Mouse (Mus musculus) adrenal gland, postnatal 14 days (tissue): ENCODE measurements at regions not wholly inside any gene's neighbourhood (a gene's known extent, or its start where the extent isn't known, plus 50 kb on each side); places are given as distances from the start of the nearest gene placed in this dataset.
"Not testable (repeated sequence)": the region's sequence is repeated elsewhere in the genome, so short reads cannot be mapped to it uniquely, and the experiment has no call there.

Experiments used
- DNase-seq: peaks from one replicate; pipeline ENCODE4 v3.0.0; 2021; ENCODE audit warnings: mixed read lengths

- peak; percentile 33 for DNase-seq
Observed at GRCm38 (mm10) chr12:69524337-69525035, 58.3 kb downstream of the Vcpkmt start.

DNA sequence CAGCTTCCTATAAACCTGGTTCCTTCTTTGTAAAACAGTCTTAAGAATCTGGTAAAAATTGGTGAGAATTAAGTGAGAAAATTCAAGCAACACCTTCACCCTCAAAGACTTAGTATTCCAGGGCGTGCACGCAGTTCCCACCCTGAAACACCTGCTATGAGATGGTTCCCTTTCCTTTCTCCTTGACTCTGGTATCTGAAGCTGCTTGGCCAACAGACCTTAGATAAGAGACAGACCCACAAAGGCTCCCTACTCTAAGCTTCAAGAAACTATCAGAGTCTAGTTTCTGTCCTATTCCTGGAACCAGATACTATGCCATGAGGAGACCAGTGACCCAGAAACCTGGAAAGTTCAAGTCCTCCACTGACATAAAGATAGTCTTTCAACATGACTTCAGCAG lies 63.0 kb downstream of the Vcpkmt start:
- no peak for DNase-seq

DNA sequence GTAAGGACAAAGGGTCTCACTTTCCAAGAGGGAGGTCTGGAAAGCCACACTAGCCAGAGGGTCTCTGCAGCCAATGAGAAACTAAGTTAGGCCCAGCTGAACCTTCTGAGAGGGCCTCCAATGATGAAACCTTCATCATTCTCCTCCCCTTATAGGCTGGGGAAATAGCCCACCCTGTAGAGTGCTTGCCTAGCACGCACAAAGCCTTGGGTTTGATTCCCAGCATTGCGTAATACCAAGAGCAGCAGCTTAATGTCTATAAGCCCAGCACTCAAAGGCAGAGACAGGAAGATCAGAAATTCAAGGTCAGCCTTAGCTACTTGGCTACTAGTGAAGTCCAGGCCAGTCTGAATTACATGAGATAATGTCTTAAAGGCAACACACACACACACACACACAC lies 63.8 kb downstream of the Vcpkmt start:
- no peak for DNase-seq

GRCm38 (mm10) chr12:69517616-69518015 lies 65.2 kb downstream of the Vcpkmt start:
- no peak for DNase-seq

DNA sequence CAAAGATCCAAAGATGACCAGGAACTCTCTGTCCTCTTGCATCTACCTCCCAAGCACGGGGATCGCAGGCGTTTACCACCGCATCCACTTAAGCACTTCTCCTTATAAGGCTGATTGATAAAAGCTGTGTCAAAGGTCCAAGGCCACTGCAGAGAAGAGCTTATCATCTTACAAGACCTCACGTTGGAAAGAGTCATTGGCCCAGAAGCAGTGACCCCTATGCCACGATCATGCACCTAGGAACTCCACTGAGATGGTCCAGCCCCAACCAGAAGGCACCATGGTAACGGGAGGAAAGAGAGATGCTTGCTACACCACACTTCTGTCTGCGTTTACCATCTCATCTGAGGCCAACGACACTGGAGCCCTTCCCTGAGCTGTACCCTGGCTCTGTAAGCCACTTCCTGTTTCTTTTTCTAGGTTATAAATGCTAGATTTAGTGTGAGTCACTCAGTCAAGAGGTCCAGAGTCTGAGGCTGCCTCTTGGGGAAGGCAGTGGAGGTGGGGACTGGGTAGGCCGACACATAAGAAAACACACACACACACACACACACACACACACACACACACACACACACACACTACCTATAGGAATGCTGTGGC lies 66.4 kb downstream of the Vcpkmt start:
- no peak for DNase-seq

- no peak for DNase-seq
Observed at GRCm38 (mm10) chr12:69515850-69516249, 67.0 kb downstream of the Vcpkmt start.

DNA sequence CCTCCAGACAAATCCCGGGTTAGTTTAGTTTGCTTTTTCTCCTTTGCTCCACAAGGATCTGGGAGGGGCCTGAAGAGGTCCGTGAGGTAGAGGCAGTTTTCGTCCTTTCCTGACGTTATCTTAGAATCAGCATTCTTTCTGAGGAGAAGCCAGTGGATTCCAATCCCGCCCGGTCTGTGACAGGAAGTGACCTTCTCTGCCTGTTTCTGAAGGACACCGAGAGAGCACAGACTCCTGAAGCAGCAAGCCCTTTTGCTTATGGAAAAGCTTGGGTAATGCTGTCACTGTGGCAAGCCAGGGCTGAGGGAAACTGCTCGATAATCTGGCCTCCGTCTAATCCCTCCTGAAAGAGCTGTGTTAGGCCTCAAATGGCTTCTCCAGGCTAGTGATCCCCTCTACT lies 67.7 kb downstream of the Vcpkmt start:
- peak; percentile 35 for DNase-seq

- DNase-seq, result peak; percentile 55
Observed at GRCm38 (mm10) chr12:69513166-69513565, 69.7 kb downstream of the Vcpkmt start.

DNA sequence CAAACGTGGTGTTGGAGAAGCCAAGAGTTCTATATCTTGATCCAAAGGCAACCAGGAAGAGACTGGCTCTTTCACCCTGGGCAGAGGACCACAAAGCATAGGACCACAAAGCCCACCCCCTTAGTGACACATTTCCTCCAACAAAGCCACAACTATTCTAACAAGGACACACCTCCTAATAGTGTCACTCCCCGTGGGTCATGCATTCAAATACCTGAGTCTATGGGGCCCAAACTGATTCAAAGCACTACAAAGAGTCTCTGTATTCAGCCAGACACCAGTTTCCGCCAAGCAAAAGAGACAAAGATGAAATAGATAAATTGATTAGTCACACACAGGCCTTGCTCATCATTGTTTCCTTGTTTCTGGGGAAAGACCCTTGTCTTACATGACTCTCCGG lies 72.1 kb downstream of the Vcpkmt start:
- DNase-seq, result no peak

GRCm38 (mm10) chr12:69509180-69509579 lies 73.6 kb downstream of the Vcpkmt start:
- not testable (repeated sequence) for DNase-seq

GRCm38 (mm10) chr12:69507906-69508305 lies 74.9 kb downstream of the Vcpkmt start:
- DNase-seq, result no peak

DNA sequence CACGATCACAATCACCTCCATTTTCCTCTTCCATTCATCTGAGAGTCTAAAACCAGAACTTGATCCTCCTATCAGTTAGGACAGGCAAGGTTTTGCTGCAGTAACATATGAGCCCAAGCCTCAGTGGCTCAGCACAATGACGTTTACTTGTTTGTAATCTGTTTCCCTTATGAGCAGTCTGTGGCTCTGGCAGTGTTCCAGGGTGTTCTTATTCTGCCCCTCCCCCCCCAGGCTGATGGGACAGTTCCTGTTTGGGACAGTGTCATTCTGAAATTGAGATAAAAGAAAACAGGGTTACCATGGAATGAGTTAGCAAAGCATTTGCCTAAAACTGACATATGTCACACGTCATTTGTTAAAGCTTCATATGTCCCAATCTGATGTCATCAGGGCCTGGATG lies 75.5 kb downstream of the Vcpkmt start:
- no peak for DNase-seq

DNA sequence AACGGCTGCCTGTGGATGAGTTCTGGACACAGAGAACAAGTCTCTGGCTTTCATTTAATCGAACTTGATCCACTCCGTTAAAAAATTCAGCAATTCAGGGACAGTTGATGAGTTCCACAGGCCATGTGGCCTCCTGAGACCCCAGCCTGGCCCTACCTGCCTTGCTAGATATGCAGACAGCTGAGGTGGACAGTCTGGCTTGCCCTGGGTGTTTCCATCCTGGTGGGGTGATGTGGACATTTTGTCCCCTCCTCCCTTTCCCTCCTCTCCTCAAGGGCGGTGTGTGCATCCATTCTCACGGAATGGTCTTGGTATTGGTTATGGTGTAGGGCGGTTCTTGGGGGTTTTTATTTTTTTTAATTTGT lies 80.1 kb downstream of the Vcpkmt start:
- no peak for DNase-seq

- peak; percentile 90 for DNase-seq
Observed at GRCm38 (mm10) chr12:69501783-69502705, 80.8 kb downstream of the Vcpkmt start.

DNA sequence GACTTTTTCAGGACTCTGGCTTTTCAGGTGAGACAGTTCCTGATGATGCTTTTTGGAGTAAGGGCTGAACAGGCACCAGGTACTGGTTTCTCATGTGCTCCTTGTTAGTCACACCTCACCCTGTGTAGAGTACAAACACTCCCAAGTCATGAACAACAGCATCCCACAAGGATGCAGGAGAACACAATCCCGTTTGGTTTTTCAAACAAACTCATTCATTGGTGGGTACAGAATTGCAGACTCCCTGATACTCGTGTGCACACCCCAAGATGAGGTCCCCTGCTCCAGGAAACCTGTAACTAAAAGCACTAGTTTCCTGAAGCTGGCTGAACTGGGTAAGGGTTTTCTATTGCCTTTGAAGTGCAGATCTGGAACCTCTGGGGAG lies 81.5 kb downstream of the Vcpkmt start:
- no peak for DNase-seq

- peak; percentile 48 for DNase-seq
Observed at GRCm38 (mm10) chr12:69500600-69501345, 82.1 kb downstream of the Vcpkmt start.

GRCm38 (mm10) chr12:69497121-69497520 lies 85.7 kb downstream of the Vcpkmt start:
- peak; percentile 66 for DNase-seq

GRCm38 (mm10) chr12:69496341-69496904 lies 86.4 kb downstream of the Vcpkmt start:
- DNase-seq, result no peak

DNA sequence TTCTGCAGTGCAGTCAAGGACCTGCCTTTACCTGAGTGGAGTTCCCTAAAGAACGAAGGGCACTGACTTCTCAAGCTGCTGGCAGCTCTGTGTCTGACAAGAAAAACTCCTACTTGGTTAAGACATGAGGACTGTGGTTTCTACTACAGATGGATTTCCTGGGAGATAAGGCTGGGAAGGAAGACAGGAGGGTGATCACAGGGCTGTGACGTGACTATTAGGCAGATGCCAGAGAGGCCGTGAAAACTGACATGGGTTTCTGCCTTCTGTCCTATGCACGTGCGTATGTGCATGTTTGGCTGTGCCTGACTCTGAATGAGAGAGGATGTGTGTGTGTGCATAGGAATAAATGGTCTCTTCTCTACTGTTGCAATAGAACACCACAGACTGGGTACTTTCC lies 87.1 kb downstream of the Vcpkmt start:
- DNase-seq, result no peak

DNA sequence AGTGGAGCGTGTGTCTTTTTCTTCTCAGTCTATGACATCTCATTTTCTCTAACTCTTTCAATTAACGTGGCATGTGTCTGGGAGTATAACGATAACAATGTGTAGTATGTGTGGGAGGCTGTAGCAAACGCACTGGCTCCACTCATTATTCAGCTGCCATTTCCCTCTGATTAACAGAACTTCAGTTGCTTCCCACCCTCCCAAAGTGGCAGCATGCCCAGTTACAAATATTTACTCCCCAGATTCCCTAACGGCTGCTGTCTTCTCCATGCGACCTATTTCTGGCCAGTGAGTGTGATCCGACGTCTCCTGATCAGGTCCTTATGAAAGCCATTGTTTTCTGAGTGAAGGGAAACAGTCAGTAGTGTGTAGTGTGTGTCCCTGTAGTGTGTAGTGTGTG lies 88.2 kb downstream of the Vcpkmt start:
- no peak for DNase-seq

DNA sequence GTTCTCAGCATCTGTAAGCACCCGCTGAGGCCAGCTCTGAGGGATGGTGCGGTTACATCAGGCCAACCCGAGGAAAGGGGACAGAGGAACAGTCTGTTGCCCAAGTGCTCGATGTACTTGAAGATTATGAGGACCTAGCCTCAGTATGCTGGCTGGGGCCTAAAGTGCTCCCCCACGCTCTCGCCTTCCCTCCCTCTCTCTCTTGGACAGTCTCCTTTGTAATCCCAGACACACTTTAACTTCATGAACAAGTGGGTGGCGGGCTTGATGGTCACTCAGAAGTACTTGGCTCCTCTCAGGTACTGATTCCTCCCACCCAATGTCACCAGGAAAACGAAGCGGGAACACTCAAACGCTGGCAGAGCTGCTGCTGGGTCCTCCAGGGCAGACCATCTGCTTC lies 93.1 kb downstream of the Vcpkmt start:
- DNase-seq, result no peak

DNA sequence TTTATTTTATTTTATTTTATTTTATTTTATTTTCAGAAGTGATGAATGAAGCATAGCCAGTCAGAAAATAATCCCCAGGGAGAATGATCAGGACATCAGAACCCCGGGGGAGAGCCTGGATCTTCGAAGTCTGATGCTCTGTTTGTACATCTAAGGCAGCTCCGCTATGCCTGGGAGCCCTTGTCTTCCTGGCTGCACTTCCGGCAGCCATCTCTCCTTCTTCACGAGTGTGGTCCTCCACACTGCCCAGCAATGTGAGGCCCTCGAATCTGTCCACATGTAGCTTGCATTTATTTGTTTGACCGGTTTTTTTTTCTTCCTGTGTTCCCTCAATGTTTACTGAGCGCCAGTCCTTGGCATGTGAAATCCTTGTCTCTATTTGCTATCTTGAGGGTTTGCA lies 95.9 kb downstream of the Vcpkmt start:
- DNase-seq, result no peak
